Mouse (Mus musculus) mouse embryonic stem cell (cell line): ENCODE data around the gene Kmt5a.
"Not testable (repeated sequence)": the region's sequence is repeated elsewhere in the genome, so short reads cannot be mapped to it uniquely, and the experiment has no call there.

ENCODE experiments used
- in situ Hi-C, 2 experiments: fragments of 300-500 bp; cut with MboI; formaldehyde crosslinking; loops; 1 replicate in 1 of 2; 3 replicates in 1 of 2; pipeline ENCODE4 v1.14.3; 2019 to 2020; ENCODE audit warnings: low sequenced_read_pairs in 2 of 2, low pct_unique_long_range_greater_than_20kb in 1 of 2, mixed read lengths in 1 of 2; ENCODE audit not compliant: unreplicated experiment in 1 of 2

The Kmt5a gene

DNA sequence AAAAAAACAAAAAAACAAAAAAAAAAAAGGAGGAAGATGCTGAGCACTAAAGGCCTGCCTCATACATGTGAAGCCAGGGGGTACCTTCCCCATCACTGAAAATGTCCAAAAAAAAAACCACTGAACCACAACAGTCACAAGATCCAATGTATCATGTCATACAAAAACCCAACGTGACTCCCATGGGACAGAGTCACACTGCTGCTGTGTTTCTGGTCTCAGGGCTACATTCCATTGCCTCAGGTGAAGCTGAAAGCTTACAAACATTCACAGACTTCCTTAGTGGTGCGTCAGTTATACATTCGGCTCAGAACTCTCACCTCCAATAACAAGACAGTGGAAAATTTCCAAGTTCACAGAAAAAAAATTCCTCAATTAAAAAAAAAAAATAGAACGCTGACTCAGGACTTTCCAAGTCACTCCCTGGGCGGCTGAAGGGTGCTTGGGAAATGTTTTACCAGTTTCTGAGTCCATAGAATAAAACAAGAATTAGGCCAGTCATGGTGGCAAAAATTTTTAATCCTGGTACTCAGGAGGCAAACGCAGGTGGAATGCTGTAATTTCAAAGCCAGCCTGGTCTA, 31.0 kb downstream of the Kmt5a start:
- in situ Hi-C loops: no loop called here

DNA sequence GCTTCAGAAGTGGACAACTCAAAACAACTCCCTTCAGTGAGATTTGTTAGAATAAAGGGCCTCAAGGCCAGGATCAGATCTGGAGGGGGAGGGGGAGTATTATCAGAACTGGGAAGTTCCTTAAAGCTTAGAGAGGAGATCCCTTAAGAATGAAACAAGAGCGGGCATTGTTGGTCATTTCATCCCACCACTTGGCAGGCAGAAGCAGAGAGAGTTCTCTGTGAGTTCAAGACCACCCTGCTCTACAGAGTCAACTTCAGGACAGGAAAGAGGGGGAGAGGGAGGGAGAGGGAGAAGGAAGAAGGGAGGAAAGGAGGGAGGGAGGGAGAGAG, 39.1 kb downstream of the Kmt5a start:
- in situ Hi-C loops: no loop called here

DNA sequence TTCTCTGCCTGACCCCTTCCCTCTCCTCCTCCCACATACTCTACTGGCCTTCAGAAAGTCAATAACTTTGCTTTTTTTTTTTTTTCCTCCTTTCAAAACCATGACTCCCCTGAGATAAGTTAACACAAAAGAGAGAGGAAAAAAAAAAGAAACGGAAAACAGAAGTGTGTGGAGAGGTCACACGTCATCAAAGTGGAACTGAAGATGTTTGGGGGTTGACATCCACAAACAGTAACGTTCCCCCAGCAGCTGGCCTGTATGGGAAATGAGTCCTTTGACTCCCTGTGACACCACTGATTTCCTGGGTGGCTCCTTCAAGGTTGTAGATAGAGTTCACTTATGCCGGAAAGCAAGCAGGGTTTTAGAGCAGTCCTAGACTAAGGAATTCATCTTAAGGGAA, 40.4 kb downstream of the Kmt5a start:
- in situ Hi-C loops: no loop called here

GRCm38 (mm10) chr5:124481714-124482113, 42.0 kb downstream of the Kmt5a start:
- in situ Hi-C loops: no loop called here

DNA sequence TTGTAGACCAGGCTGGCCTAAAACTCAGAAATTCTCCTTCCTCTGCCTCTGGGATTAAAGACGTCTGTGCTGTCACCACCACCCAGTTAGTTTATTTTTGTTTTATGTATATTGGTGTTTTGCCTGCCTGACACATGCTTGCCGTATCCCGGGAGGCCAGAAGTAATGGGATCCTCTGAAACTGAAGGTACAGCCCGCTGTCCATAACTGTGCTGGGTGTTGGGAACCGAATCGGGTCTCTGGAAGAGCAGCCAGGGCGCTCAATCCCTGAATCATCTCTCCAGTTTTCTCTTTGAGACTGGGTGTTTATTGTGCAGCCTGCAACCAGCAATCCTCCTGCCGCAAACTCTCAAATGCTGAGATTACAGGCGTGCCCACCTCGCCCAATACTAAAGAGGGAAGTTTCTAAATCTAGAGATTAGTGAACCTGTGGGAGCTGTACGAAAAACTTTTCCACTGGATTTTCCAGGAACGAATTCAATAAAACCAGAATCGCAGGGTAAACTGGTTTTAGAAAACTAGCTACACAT, 42.8 kb downstream of the Kmt5a start:
- in situ Hi-C loops: no loop called here

DNA sequence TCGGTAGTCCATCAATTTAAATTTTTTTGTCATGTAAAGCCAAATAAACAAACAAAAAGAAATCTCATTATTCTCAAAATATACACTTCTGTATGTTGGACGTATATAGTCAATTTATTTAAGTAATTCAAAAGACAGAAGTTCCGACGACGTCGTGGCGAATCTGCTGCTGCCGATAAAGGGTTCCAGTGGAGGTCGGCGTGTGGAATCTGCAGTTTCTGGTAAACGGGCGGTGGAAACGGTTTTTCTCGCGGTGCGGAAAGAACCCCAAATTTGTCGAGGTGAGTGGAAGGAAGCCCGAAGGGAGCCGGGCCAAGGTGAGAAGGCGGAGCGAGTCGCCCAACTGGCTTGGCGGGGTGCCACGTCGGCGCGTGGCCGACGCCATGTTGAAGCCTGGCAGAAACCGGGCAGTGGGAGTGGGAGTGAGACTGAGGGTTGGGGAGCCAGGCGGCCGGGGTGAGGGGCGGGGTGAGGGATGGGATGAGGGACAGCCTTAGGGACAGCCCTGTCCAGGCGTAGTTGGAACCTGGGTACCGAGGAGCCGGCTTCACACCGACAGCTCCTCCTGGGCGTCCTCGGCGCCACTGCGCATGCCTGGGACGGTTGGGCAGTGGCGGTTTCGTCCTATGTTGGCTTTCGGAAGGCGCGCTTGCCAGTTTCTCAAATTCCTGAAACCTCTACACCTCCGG, 43.4 kb downstream of the Kmt5a start, which contains the start of gene Snrnp35:
TSS of gene Snrnp35 (plus strand) at position 169 of the 689 bp plus-strand sequence.
- in situ Hi-C loops: no loop called here

GRCm38 (mm10) chr5:124483655-124484396, 44.1 kb downstream of the Kmt5a start:
- in situ Hi-C loops: no loop called here

DNA sequence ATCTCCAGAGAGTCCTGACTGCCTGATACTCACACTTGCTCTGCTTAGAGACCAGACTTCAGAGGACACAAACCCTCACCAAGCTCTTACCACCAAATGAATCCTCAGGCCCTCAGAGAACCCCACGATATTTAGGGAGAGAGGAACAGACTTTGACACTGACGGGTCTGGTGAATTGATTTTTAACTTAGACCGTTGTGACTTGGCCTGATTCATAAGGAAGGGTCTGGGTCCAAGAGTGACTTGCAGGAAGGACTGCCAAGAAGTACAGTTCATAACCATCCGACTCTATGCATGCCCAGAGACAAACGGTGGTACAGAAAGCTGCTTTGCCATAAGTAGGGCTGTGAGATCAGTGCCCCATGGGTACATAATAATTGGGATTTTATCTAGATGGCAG, 45.9 kb downstream of the Kmt5a start:
- in situ Hi-C loops: no loop called here

DNA sequence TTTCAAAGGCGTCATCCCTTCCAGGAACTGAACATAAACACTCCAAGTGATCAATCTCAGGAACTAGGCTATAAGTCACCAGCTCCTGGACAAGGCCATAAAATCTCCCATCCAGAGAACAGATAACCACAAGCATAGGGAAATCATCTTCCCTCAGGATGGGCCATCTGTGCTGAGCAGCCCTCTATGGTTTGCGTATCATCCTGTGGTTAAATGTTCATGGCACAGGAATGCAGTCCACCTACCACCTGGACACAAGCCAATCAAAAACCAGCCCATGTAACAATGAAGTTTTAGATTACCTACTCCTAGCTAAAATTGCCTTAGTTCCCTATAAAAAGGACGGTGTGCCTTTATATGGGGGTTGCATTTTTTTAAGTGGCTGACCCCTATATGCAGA, 49.2 kb downstream of the Kmt5a start:
- in situ Hi-C loops: no loop called here

DNA sequence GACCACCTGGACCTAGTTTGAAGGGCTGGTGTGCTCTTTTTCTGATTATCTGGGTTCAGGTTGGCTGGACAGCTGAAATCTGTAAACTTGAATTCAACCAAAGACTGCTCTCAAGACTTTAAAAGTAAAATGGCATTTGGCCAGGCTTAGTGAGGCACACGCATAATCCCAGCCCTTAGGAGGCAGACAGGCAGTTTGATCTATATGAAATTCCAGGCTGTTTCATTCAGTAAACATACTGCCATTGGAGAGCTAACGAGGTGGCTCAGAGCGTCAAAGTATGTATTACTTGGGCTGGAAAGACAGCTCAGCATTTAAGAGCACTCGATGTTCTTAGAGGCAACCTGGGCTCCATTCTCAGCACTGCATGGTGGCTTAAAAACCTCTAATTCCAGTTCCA, 52.0 kb downstream of the Kmt5a start:
- in situ Hi-C loops: no loop called here

DNA sequence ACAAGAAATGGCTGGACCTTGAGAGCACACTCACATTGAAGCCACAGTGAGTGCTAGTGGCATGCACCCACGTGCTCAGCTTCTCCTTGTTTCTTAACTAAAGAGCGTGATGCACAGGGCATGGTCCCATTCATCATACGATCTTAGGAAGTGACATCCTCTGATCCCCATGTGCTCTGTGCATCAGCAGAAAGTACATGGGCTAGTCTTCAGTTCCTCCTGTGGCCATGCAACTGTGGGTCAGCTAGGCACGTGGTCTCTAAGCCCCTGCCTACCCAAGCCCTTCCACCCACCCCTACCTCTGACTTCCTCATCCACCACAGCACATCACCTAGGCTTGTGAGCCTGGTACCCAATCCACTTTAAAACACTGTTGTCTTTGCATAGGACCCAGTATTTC, 52.9 kb downstream of the Kmt5a start:
- in situ Hi-C loops: no loop called here

DNA sequence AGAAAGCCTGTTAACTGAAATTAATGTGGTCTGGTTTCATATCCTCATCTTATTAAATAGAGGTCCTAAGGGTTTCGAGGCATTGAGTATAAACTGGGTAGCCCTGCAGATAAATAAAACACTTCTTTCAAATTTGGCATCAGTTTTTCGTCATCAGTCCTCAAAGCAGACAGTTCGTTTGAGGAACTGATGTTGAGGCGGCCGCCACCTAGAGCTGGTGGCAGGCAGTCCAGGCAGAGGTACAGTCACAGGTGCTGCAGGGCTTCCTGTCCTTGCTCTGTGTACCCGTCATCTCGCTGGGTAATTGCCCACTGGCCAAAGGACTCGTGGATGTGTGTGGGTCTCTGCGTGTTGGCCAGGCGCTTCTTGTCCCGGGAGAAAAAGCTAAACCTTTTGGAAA, 53.7 kb downstream of the Kmt5a start:
- in situ Hi-C loops: no loop called here

GRCm38 (mm10) chr5:124495547-124495946, 55.8 kb downstream of the Kmt5a start:
- in situ Hi-C loops: no loop called here

DNA sequence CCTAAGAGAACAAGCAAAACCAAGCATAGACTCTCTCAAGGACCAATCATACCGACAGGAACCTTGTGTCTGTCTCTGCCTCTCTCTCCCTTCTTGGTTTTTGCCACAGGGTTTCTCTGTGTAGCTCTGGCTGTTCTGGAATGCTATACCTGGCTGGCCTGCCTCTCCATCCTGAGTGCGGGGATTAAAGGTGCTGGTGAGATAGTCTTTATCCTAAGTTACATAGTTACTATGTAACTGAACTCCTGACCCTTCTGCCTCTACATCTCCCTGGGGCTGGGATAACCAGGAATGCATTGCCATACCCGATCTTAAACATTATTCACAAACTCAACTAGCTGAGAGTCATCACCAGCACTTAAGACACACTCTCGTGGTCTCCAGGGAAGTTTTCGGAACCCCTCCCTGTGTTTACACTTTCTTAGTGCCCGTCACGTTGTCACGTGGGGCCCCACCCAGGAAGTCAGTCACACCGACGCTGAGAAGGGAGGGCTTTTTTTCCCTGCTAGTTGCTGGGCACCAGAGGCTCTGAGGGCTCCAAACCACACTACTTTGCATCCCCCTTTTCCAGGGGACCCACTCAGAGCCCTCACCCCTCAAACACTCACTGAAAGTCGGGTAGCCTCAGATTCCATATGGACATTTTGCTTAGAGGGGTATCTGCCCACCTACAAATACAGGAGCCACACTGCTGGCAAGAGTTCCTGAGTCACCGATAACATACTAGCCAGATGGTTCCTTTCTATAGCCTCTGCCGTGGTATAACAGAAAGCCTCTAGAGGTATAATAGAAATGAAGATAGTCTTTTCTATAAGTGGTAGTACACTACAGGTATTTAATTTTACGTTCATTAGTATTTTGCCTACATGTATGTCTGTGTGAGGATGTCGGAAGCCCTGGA, 57.1 kb downstream of the Kmt5a start:
- in situ Hi-C loops: no loop called here

DNA sequence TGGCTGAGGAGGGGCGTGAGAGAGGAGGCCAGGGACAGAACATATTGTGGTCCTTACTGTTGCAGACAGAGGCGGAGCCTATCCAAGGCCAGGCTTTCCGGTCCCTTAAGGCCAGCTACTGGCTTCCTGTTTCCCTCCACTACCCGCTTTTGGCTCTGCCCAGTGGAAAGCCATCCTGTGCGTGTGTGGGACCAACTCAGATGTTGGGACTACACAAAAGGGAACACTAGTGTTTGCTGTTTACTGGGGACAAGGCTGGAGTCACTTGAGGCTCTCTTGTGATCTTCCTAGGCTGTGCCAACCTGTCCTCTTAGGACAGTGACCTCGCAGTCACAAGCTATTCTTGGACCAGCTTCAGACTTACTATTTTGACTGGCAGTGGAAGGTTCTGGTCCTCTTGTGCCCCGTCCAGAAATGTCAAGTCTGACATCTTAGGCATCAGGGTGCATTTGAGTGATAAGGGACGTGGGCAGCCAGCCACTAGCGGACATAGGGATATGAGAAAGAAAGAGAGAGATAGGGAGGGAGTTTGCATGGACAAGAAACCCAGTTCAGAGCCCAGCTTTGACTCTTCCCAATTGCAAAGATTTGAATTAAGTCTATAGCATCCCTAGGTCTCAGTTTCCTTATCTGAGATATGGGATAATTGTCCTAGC, 58.6 kb downstream of the Kmt5a start:
- in situ Hi-C loops: no loop called here

DNA sequence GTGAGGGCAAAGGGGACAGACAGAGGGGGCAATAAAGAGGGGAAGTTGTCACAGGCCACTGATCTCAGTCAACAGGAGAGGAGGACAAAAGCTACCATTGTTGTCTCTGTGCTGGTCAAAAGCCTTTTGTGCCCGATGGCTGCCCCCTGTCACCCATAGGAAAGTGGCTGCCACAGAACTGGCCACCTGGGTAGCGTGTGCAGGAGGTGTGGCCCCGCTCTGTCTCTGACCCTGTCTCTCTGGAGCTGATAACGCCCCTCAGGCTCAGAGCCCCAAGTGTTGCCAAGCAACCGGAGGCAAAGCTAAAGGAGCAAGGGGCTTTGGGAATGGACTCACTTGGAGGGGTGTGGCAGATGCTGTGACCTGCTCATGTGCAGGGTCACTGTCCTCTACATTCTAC, 59.3 kb downstream of the Kmt5a start:
- in situ Hi-C loops: no loop called here

DNA sequence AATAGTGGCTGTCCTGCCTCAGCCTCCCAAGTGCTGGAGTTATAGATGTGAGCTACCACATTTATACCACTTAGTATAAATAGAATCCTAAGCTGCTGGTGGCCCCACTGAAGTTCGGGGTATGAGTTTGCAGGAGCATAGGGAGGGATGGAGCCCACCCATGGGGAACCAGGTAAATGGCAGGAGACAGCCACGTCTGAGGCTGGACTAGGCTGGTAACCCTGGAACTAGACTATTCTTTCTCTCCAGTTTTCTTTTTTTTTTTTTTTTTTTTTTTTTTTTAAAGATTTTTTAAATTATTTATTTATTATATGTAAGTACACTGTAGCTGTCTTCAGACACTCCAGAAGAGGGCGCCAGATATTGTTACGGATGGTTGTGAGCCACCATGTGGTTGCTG, 60.3 kb downstream of the Kmt5a start:
- in situ Hi-C loops: not testable (repeated sequence)

DNA sequence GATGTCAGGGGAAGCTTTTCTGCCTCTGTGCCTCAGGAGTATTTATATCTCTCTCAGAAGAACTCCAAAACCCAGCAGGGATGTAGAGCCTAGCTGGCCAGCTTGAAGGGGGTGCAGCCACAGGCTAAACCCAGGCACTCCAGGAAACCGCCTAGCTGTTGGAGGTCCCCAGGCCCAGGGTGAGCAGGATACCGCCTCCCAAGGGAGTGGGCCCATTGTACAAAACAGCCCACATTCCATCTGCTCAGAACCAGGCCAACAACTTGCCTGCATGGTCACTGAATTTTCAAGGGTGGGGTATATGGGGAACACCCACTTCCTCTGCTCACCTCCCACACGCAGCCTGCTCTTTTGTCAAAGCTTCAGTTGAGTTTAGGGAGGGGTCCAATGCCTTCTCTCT, 60.8 kb downstream of the Kmt5a start:
- in situ Hi-C loops: no loop called here
